Comparison of ENCODE assay signal across 8 mouse cellular contexts in genomic region chr1:87853601-87854361, GRCm38 (mm10). TPM values are rescaled to one million over a fixed set of nuclear protein-coding genes. Genes with fewer than 3 reads are reported as not detected.
DNase-seq lines count a peak whose midpoint lies in the region; ATAC-seq and TF ChIP-seq lines count a peak whose summit lies in the region.

No protein-coding gene starts in this region.

- peaks cover 10% of the 10 kb centered on the region; the same call in 1 of the 2 replicates for H3K4me1 ChIP-seq in embryonic facial prominence, embryonic 11.5 days (ENCODE audit: control insufficient read depth, insufficient read depth, low read length)
- H3K4me1 ChIP-seq in midbrain, embryonic 15.5 days, result peaks cover 22% of the 10 kb centered on the region

- intact Hi-C loops in gastrocnemius, adult 2 months (cut with DNase I), result loop anchor here (5.0 kb wide), 2 partner anchors 44 to 69 kb away; no protein-coding TSS in a partner anchor
- intact Hi-C loops in left cerebral cortex, postnatal 36 days (cut with DNase I), result loop anchor here (5.0 kb wide), 2 partner anchors 59 to 66 kb away; no protein-coding TSS in a partner anchor

- under 1% methylated on average over 29 of the region's 48 CpGs for WGBS in embryonic facial prominence, embryonic 11.5 days
- WGBS in midbrain, embryonic 15.5 days, result under 1% methylated on average over 36 of the region's 48 CpGs

- ATAC-seq in embryonic facial prominence, embryonic 11.5 days (replicated peaks; ENCODE audit: insufficient number of reproducible peaks, low FRiP score, low TSS enrichment, low read depth), result peak; percentile 37; the same call in 1 of the 2 replicates
- ATAC-seq in midbrain, embryonic 15.5 days (replicated peaks), result peak; percentile 70

- H3K27me3 ChIP-seq in embryonic facial prominence, embryonic 11.5 days (ENCODE audit: control insufficient read depth, insufficient read depth, low read length), result no peaks in the 10 kb centered on the region
- H3K27me3 ChIP-seq in midbrain, embryonic 15.5 days (replicated peaks), result no peaks in the 10 kb centered on the region

- H3K27ac ChIP-seq in gastrocnemius, adult 2 months, result peak overlapping the region; percentile 94
- H3K27ac ChIP-seq in embryonic facial prominence, embryonic 11.5 days (replicated peaks; ENCODE audit: low read depth, low read length), result peak overlapping the region; percentile 43; the same call in 1 of the 2 replicates
- H3K27ac ChIP-seq in midbrain, embryonic 15.5 days, result peak overlapping the region; percentile 79

- peak overlapping the region; percentile 97 for H3K9ac ChIP-seq in embryonic facial prominence, embryonic 11.5 days (replicated peaks; ENCODE audit: low read length)
- peak overlapping the region; percentile 81 for H3K9ac ChIP-seq in midbrain, embryonic 15.5 days

- no peaks in the 10 kb centered on the region for H3K9me3 ChIP-seq in embryonic facial prominence, embryonic 11.5 days (replicated peaks; ENCODE audit: control insufficient read depth, low read length)
- H3K9me3 ChIP-seq in midbrain, embryonic 15.5 days, result no peaks in the 10 kb centered on the region

- no peaks in the 10 kb centered on the region for H3K36me3 ChIP-seq in embryonic facial prominence, embryonic 11.5 days (replicated peaks; ENCODE audit: control insufficient read depth, insufficient read depth, low read depth, low read length)
- H3K36me3 ChIP-seq in midbrain, embryonic 15.5 days (replicated peaks), result no peaks in the 10 kb centered on the region

- H3K4me2 ChIP-seq in embryonic facial prominence, embryonic 11.5 days (ENCODE audit: low read depth, low read length), result peak overlapping the region; percentile 83
- H3K4me2 ChIP-seq in midbrain, embryonic 15.5 days, result peak overlapping the region; percentile 88

- peak; percentile 45 for DNase-seq in gastrocnemius, adult 2 months
- DNase-seq in gastrocnemius, postnatal 25 days, result no peak
- DNase-seq in T-cell, adult 2 months (ENCODE audit: low spot score), result peak; percentile 34
- DNase-seq in embryonic facial prominence, embryonic 11.5 days (ENCODE audit: low spot score), result peak; percentile 51
- DNase-seq in heart, postnatal 4 days, result peak; percentile 38
- peak; percentile 43 to 63 for DNase-seq in left cerebral cortex, postnatal 36 days (ENCODE audit: low spot score in 2 of 2)
- peak; percentile 55 for DNase-seq in testis, postnatal 10 days (ENCODE audit: low spot score)

- H3K4me3 ChIP-seq in gastrocnemius, adult 2 months, result peak overlapping the region; percentile 96
- H3K4me3 ChIP-seq in embryonic facial prominence, embryonic 11.5 days (ENCODE audit: low read depth, low read length), result peak overlapping the region; percentile 97
- peak overlapping the region; percentile 82 for H3K4me3 ChIP-seq in midbrain, embryonic 15.5 days

- TF ChIP-seq CTCF in gastrocnemius, adult 2 months (IDR thresholded peaks at IDR 0.05), result no peak

RNA-seq across cellular contexts. Expression of gene Dgkd, which starts 0.7 kb away (rescaled TPM):
- 10 to 100 TPM; 31.3 to 32.9 TPM for total RNA-seq in gastrocnemius, adult 2 months (2021)
- 10 to 100 TPM; 28.5 to 34.6 TPM for total RNA-seq in gastrocnemius, postnatal 25 days (2021)
- 30.6 and 33.5 TPM in 2 replicates for polyA plus RNA-seq in embryonic facial prominence, embryonic 11.5 days (2014; fragmentation: Nextera tagmentation; extraction: Ambion mirVana)
- total RNA-seq in heart, postnatal 4 days (2021), result 10 to 100 TPM; 53.4 to 55.2 TPM
- 100 to 1,000 TPM in 1 of 2 experiments, 10 to 100 TPM in 1; 88.0 to 122 TPM for total RNA-seq in left cerebral cortex, postnatal 36 days (2021)
- polyA plus RNA-seq in midbrain, embryonic 15.5 days (2015; fragmentation: Nextera tagmentation; extraction: Ambion mirVana), result 49.6 and 52.8 TPM in 2 replicates

RNA-seq across cellular contexts. Expression of gene Sag, which starts 50.3 kb away (rescaled TPM):
- total RNA-seq in gastrocnemius, adult 2 months (2021), result under 1 TPM; 0.17 to 0.23 TPM
- under 1 TPM in 1 of 2 experiments, not detected in 1; 0.24 TPM for total RNA-seq in gastrocnemius, postnatal 25 days (2021)
- polyA plus RNA-seq in embryonic facial prominence, embryonic 11.5 days (2014; fragmentation: Nextera tagmentation; extraction: Ambion mirVana), result 2.0 and 2.3 TPM in 2 replicates
- under 1 TPM; 0.33 to 0.45 TPM for total RNA-seq in heart, postnatal 4 days (2021)
- total RNA-seq in left cerebral cortex, postnatal 36 days (2021), result 1 to 10 TPM; 2.0 to 3.7 TPM
- 2.7 and 3.0 TPM in 2 replicates for polyA plus RNA-seq in midbrain, embryonic 15.5 days (2015; fragmentation: Nextera tagmentation; extraction: Ambion mirVana)

Comparison
In these comparisons a context has a peak if more than half of its experiments do, and no peak if none do; other contexts are left out.
1. H3K27ac ChIP-seq: peak in every context shown above with its lines; median percentile 94 in gastrocnemius, adult 2 months; 79 in midbrain, embryonic 15.5 days; 43 in embryonic facial prominence, embryonic 11.5 days.